Mouse (Mus musculus): ENCODE data around the gene Zscan4-ps1. TPM values are rescaled to one million over a fixed set of nuclear protein-coding genes. Genes with fewer than 3 reads are reported as not detected.
"Not testable (repeated sequence)": the region's sequence is repeated elsewhere in the genome, so short reads cannot be mapped to it uniquely, and the experiment has no call there.

The Zscan4-ps1 gene
- not detected in 2 replicates for polyA plus RNA-seq (2015; fragmentation: Nextera tagmentation; extraction: Ambion mirVana)

DNA sequence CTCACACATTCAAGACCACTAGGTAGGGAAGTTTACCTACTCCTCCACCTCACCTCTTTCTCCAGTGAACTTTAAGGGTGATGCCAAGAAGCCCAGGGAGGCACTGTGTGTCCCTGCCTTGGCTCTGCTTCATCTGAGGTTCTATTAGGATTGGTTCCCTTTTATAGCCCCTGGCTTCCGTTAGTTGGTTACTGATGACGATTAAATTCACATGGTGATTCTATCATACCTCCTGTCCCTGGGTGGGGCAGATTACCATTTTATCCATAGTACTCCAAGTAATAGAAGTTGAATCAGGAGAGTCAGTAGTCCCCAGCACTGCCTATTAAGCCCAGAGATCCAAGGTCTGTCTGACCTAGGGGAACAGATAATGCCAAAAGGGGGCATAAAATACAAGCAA lies at the start of gene Zscan4-ps1:
Gene Zscan4-ps1 (minus strand): TSS at position 101 of the 400 bp plus-strand sequence.
- H3K4me2 ChIP-seq (replicated peaks; ENCODE audit: low read depth, low read length); ATAC-seq; H3K36me3 ChIP-seq (ENCODE audit: insufficient read depth, low read length); H3K4me3 ChIP-seq (ENCODE audit: low read depth, low read length); H3K27me3 ChIP-seq (replicated peaks; ENCODE audit: insufficient read depth, low read length); DNase-seq (ENCODE audit: low spot score); H3K9me3 ChIP-seq (ENCODE audit: low read length); H3K9ac ChIP-seq (replicated peaks; ENCODE audit: low read depth); H3K4me1 ChIP-seq (ENCODE audit: insufficient read depth, low read depth, low read length); H3K27ac ChIP-seq (ENCODE audit: low read length): not testable (repeated sequence)
- WGBS: 80% methylated on average over 2 of the region's 2 CpGs

Other genes with a start within 250 kb of the Zscan4-ps1 start
- gene Zscan4b, start 164.6 kb downstream of the Zscan4-ps1 start, polyA plus RNA-seq (2015; fragmentation: Nextera tagmentation; extraction: Ambion mirVana): not detected in 2 replicates
- gene Zscan4c, start 63.9 kb downstream of the Zscan4-ps1 start, polyA plus RNA-seq (2015; fragmentation: Nextera tagmentation; extraction: Ambion mirVana): not detected in 2 replicates
- gene Zscan4d, start 96.5 kb upstream of the Zscan4-ps1 start, polyA plus RNA-seq (2015; fragmentation: Nextera tagmentation; extraction: Ambion mirVana): not detected in 2 replicates
- not detected in 2 replicates for gene Zscan4e, start 241.0 kb upstream of the Zscan4-ps1 start, polyA plus RNA-seq (2015; fragmentation: Nextera tagmentation; extraction: Ambion mirVana)